In the genomic region with DNA sequence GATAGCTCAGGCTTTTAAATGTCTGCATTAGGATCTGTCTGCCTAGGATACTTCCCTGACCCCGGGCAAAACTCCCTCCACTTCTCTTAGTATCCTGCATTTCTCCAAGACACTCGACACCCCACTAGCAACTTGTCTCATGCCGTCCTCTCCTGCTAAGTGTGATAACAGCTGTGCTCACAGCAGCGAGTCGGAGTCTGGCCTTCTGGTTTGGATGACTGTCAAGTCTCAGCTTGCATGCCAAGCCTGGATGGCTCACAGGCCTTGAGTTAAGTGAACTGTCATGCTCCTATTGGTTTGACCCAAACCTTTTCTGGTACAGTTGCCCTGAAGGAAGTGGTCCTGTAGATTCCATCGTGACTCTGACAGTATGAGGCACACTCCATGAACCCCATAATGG, we compare ENCODE assay signal across 8 mouse cellular contexts.
DNase-seq lines count a peak whose midpoint lies in the region; ATAC-seq lines count a peak whose summit lies in the region.

No protein-coding gene starts in this region.

- peak; percentile 10 for DNase-seq in cerebellum, adult 11-12 months
- no peak for DNase-seq in cerebellum, adult 11 months
- DNase-seq in layer of hippocampus, adult 11-12 months (ENCODE audit: low spot score): peak; percentile 8
- no peak for DNase-seq in layer of hippocampus, postnatal 25 days (ENCODE audit: extremely low spot score in 1 of 2, low spot score in 1 of 2)
- DNase-seq in adrenal gland, postnatal 10 days: peak; percentile 43
- peak; percentile 42 to 53 for DNase-seq in heart, postnatal 10 days
- no peak for DNase-seq in thymus, postnatal 14 days

- intact Hi-C loops in heart, postnatal 10 days (cut with DNase I): loop anchor here (10.0 kb wide), 1 partner anchor 191 kb away; no protein-coding TSS in a partner anchor

- no peak for ATAC-seq in megakaryocyte, adult 5-6 weeks (ENCODE audit: poor library complexity, severe bottlenecking)

Comparison
In these comparisons a context has a peak if more than half of its experiments do, and no peak if none do; other contexts are left out.
1. DNase-seq: peak in cerebellum, adult 11-12 months (single experiment), layer of hippocampus, adult 11-12 months (single experiment), adrenal gland, postnatal 10 days (single experiment) and heart, postnatal 10 days (2 of 2); none in cerebellum, adult 11 months (single experiment), layer of hippocampus, postnatal 25 days (0 of 2) and thymus, postnatal 14 days (single experiment).